Mouse (Mus musculus): ENCODE data around the gene Cdc42. TPM values are rescaled to one million over a fixed set of nuclear protein-coding genes. Genes with fewer than 3 reads are reported as not detected.

Gene Cdc42
- polyA plus RNA-seq, 1 experiment from 2014 or later: 940 TPM

DNA sequence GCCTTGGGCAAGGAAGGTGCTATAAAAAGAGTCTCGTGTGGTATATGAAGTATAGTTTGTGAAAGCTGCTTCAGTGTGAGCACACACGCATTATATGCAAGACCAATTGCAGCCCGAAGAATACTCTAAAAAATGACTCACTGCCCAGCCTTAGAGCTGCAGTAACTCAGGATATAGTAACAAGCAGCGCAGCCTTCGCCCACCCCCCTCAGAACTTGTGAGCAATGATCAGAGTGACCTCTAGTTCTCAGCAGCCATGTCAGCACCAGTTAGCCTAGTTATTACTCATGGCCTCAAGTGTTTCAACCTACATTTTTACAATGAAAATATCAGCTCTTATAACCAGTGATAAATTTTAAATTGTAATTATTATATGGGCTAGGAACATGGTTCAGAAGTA, 21.1 kb downstream of the Cdc42 start:
- H3K4me1 ChIP-seq: peaks cover 7% of the 10 kb centered on the region; the same call in 1 of the 2 replicates
- H3K27me3 ChIP-seq (replicated peaks): no peaks in the 10 kb centered on the region
- no peak for ATAC-seq (replicated peaks)
- no peak overlapping the region for H3K4me3 ChIP-seq
- no peaks in the 10 kb centered on the region for H3K9me3 ChIP-seq
- H3K9ac ChIP-seq: no peak overlapping the region
- WGBS: 91% methylated on average over 5 of the region's 5 CpGs
- H3K36me3 ChIP-seq (replicated peaks): peaks cover 10% of the 10 kb centered on the region
- H3K4me2 ChIP-seq: no peak overlapping the region
- no peak overlapping the region for H3K27ac ChIP-seq

DNA sequence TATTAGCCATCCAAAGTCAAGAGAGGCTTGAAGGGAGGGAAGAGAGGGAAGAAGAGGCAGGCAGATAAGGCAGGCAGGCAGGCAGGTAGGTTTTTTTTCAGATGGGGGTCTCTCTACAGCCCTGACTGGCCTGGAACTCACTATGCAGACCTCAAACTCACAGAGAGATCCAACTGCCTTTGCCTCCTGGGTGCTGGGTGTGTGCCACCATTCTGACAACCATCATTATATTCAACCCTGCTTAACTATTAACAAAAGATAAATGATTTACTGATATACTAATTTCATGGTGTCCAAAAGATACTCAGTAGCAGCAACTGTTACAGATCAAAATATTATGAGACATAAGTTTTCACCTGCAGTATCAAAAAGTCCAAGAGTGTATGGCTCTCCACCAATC, 25.5 kb downstream of the Cdc42 start:
- H3K36me3 ChIP-seq (replicated peaks): peaks cover 26% of the 10 kb centered on the region
- no peak overlapping the region for H3K4me3 ChIP-seq
- ATAC-seq (replicated peaks): no peak
- H3K9ac ChIP-seq: no peak overlapping the region
- H3K27me3 ChIP-seq (replicated peaks): no peaks in the 10 kb centered on the region
- H3K4me1 ChIP-seq: 0 out of 2 replicates have a peak, but pooled peaks cover 2% of the 10 kb centered on the region
- H3K4me2 ChIP-seq: no peak overlapping the region
- no peak overlapping the region for H3K27ac ChIP-seq
- H3K9me3 ChIP-seq: no peaks in the 10 kb centered on the region

DNA sequence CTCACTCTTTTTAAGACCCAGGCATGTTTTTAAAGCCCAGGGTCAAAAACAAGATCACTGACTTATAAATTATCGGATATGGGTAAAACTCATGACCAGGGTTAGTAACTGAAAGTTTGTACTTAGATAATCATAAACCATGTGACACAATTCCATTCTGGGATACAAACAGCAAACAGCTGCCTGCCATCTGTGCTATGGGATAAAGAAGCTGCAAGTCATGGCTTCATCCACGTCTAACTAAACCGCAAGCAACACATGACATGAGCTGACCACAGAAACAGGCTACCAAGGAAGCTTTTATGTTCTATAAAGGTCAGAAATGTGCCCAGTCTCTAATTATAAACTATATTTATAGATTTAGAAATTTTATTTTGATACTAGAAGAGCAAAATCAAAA, 31.0 kb downstream of the Cdc42 start:
- 91% methylated on average over 3 of the region's 3 CpGs for WGBS
- H3K4me1 ChIP-seq: no peaks in the 10 kb centered on the region
- no peak overlapping the region for H3K4me2 ChIP-seq
- H3K4me3 ChIP-seq: no peak overlapping the region
- ATAC-seq (replicated peaks): no peak
- no peaks in the 10 kb centered on the region for H3K9me3 ChIP-seq
- H3K36me3 ChIP-seq (replicated peaks): peaks cover 21% of the 10 kb centered on the region
- no peak overlapping the region for H3K27ac ChIP-seq
- no peaks in the 10 kb centered on the region for H3K27me3 ChIP-seq (replicated peaks)
- H3K9ac ChIP-seq: no peak overlapping the region

DNA sequence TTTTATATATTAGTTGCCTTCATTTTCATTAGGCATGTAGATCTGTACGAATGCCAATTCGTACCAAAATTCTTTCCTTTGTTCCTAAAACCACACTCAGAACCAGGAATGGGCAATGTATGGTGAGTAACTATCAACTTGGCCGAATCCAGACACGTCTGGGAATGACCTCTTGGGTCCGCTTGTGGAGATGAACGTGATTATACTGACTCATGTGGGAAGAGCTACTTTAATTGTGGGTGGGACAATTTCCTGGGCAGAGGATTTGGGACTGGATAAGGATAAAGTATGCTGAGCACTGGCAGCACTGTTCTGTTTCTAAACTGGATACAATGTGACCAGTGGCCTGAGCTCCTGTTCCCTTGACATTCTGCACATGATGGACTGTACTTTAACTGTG, 32.6 kb downstream of the Cdc42 start:
- no peak overlapping the region for H3K27ac ChIP-seq

DNA sequence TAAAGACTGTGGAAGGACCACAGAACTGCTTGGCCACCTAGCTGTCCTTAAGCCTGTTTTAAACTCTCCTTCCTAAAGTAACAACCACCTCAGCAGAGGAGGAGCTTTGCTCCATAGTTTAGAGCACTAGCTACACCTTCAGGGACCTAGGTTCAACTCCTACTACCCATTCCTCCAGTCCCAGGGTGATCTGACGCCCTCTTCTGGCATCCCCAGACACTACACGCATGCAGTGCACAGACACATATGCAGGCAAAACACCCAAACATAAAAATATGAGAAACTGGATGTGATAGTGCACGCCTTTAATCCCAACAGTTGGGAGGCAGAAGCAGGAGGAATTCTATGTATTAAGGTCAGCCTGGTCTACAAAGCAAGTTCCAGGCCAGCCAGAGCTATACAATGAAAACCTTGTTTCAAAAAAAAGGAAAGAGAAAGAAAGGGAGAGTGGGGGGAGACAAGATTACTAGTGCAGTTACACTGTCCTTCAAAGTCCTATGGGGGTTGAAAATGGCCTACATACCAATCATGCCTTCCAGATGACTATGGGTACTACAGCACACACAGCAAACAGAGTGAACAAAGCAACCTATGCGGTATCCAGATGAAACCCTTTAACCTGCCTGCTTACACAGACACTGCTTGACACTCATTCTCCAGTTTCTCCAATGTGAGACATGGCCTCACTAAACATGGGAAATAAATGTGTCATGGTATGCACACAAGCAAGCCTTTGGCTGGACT, 41.3 kb downstream of the Cdc42 start:
- Histone ChIP-seq H3K36me3 (replicated peaks) (peaks cover 14% of the 10 kb centered on the region; the same call in 1 of the 2 replicates), H3K4me3 (no peak overlapping the region), H3K27me3 (replicated peaks) (no peaks in the 10 kb centered on the region), H3K4me2 (no peak overlapping the region), H3K4me1 (no peaks in the 10 kb centered on the region), H3K9me3 (no peaks in the 10 kb centered on the region), H3K9ac (no peak overlapping the region), H3K27ac (no peak overlapping the region)
- 85% methylated on average over 4 of the region's 4 CpGs for WGBS
- no peak for ATAC-seq (replicated peaks)

More for the DNA sequence above, 32.6 kb downstream of the Cdc42 start:
- H3K4me3 ChIP-seq: no peak overlapping the region
- no peak for ATAC-seq (replicated peaks)
- H3K4me2 ChIP-seq: no peak overlapping the region
- no peaks in the 10 kb centered on the region for H3K4me1 ChIP-seq
- H3K36me3 ChIP-seq (replicated peaks): peaks cover 29% of the 10 kb centered on the region
- no peak overlapping the region for H3K9ac ChIP-seq
- H3K27me3 ChIP-seq (replicated peaks): no peaks in the 10 kb centered on the region
- no peaks in the 10 kb centered on the region for H3K9me3 ChIP-seq
- 85% methylated on average over 6 of the region's 6 CpGs for WGBS

DNA sequence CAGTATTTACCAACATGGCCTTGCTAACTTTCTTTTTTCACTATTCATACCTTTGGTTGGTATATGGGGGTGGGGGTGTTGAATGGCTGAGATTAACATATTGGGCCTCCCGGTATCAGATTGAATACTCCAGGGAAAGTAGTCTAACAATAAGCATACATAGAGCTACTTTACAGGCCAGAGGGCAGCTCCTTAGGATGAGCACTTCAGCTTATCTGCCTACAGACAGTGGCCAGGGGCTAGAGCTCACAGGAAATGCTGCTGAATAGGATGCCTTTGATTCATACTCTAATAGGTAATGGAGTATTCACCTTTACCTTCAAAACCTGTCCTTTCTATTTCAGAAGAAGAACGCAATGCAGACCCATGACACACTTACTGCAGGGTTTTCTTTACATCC, 42.5 kb downstream of the Cdc42 start:
- Histone ChIP-seq H3K4me3 (no peak overlapping the region), H3K9me3 (no peaks in the 10 kb centered on the region), H3K36me3 (replicated peaks) (peaks cover 9% of the 10 kb centered on the region; the same call in 1 of the 2 replicates), H3K4me2 (no peak overlapping the region), H3K27me3 (replicated peaks) (no peaks in the 10 kb centered on the region), H3K27ac (no peak overlapping the region), H3K4me1 (no peaks in the 10 kb centered on the region), H3K9ac (no peak overlapping the region)
- ATAC-seq (replicated peaks): 0 out of 2 replicates have a peak, but pooled peaks have one; percentile 12
- 77% methylated on average over 2 of the region's 2 CpGs for WGBS

DNA sequence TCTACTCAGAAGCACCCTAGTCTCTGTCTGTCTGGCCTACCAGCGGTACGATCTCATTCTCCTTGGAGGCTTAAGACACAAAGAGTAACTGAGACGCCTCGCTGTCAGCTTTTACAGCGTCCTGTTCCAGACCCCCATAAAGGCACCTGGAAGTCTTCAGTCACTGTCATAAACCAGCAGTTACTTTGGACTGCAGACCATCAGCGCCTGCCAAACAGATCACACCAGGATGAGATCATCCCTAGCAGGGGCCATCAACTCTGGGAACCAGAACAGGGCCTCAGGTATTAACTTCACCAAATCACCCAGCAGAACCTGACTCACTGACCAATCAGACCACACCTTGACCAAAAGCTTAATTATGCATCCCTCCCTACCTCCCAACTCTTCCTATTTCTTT, 43.0 kb downstream of the Cdc42 start:
- Histone ChIP-seq H3K27me3 (replicated peaks) (no peaks in the 10 kb centered on the region), H3K9me3 (no peaks in the 10 kb centered on the region), H3K4me2 (no peak overlapping the region), H3K27ac (no peak overlapping the region), H3K9ac (no peak overlapping the region), H3K36me3 (replicated peaks) (peaks cover 7% of the 10 kb centered on the region; the same call in 1 of the 2 replicates), H3K4me3 (no peak overlapping the region), H3K4me1 (no peaks in the 10 kb centered on the region)
- no peak for ATAC-seq (replicated peaks)
- 78% methylated on average over 6 of the region's 6 CpGs for WGBS

DNA sequence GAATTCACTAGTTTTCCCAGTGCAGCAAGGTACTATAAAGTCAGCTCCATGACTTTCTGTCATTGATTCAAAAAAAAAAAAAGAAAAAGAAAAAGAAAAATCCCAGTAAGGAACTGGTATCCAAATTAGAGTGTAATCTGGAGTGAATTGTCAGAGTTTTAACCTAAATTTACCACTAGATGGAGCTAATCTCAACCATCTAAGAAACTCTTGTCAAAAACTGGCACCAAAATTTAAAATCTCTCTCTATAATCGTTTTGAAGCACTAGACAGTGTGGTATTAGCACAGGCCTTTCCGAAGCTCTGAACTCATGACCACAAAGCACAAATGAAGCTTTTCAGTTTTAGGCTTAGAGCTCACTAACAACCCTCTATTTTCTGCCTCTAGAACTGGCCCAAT, 44.0 kb downstream of the Cdc42 start:
- Histone ChIP-seq H3K9me3 (no peaks in the 10 kb centered on the region), H3K4me1 (no peaks in the 10 kb centered on the region), H3K4me3 (no peak overlapping the region), H3K27me3 (replicated peaks) (no peaks in the 10 kb centered on the region), H3K27ac (no peak overlapping the region), H3K9ac (no peak overlapping the region), H3K4me2 (no peak overlapping the region), H3K36me3 (replicated peaks) (no peaks in the 10 kb centered on the region)
- no peak for ATAC-seq (replicated peaks)
- WGBS: 53% methylated on average over 2 of the region's 2 CpGs

DNA sequence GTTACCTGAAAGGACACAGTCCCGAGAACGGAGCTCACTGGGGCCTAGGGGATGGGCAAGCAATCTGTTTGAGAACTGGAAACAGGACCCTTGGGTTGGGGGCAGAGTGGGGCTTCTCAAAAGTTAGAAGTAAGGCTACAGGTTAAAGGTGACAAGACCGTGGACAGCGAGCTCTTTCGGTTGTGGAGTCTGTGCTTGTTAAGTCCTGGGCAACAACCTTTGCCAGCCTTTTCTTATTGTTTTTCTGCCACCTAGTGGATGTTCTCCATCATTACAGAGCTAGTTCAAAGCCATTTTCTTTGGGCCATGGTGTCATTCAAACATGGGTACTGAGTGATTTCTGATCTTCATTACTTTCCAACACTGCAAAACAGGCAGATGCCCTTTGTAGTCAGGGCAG, 49.1 kb downstream of the Cdc42 start:
- WGBS: 47% methylated on average over 5 of the region's 5 CpGs
- no peak overlapping the region for H3K27ac ChIP-seq
- 0 out of 2 replicates have a peak, but pooled peaks cover 8% of the 10 kb centered on the region for H3K4me1 ChIP-seq
- no peak overlapping the region for H3K4me2 ChIP-seq
- H3K36me3 ChIP-seq (replicated peaks): no peaks in the 10 kb centered on the region
- H3K27me3 ChIP-seq (replicated peaks): no peaks in the 10 kb centered on the region
- no peaks in the 10 kb centered on the region for H3K9me3 ChIP-seq
- no peak overlapping the region for H3K9ac ChIP-seq
- no peak overlapping the region for H3K4me3 ChIP-seq
- ATAC-seq (replicated peaks): no peak

DNA sequence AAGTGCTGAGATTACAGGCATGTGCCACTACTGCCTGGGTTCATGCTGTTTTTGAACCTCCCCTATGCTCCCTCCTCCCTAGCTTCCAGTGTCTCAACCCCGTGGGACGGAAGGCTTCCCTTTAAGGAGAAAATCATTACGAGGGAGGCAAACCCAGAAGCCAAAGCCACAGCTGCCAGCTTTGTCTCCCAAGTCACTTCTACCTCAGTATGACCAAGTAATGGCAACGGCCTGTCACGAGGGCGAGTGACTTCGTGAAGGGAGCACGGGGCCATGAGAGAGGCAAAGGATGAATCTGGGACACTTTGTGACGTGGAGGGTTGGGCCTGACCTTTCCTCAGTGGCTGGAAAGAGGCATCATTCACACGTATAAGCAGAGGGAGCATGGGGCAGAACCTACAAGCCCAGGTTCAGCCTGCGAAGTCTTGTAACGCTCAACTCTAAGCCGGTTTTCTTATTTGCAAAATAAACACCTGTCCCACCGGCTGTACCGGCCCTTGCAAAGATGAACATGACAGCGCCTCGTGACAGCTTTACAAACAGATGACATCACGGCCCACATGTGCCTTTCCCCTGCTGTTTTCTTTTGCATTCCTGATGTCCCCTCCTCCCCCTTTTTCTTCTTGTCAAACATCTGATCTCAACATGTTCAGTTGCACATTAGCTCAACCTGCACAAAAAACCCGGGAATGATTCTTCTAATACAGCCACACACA, 50.4 kb downstream of the Cdc42 start:
- Histone ChIP-seq H3K9ac (no peak overlapping the region), H3K4me2 (no peak overlapping the region), H3K4me1 (0 out of 2 replicates have a peak, but pooled peaks cover 8% of the 10 kb centered on the region), H3K36me3 (replicated peaks) (no peaks in the 10 kb centered on the region), H3K9me3 (no peaks in the 10 kb centered on the region), H3K27ac (no peak overlapping the region), H3K4me3 (no peak overlapping the region), H3K27me3 (replicated peaks) (no peaks in the 10 kb centered on the region)
- no peak for ATAC-seq (replicated peaks)
- WGBS: 73% methylated on average over 19 of the region's 19 CpGs

DNA sequence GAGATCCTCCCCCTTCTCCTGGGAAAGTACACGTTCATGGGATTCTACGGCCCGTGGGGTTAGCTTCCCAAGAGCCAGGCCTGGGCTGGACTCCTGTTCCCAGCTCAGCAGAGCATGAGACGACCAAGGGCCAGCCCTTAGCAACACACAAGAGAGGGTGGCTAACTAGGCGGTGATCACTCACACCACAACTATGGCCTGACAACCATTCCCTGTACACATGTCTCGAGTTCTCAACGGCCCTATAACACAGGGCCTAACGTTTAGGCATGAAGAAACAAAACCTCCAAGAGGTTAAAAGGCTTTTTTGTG, 51.0 kb downstream of the Cdc42 start:
- Histone ChIP-seq H3K27ac (no peak overlapping the region), H3K36me3 (replicated peaks) (no peaks in the 10 kb centered on the region), H3K4me3 (no peak overlapping the region), H3K4me1 (0 out of 2 replicates have a peak, but pooled peaks cover 13% of the 10 kb centered on the region), H3K9me3 (no peaks in the 10 kb centered on the region), H3K27me3 (replicated peaks) (no peaks in the 10 kb centered on the region), H3K9ac (no peak overlapping the region), H3K4me2 (no peak overlapping the region)
- no peak for ATAC-seq (replicated peaks)
- 59% methylated on average over 8 of the region's 8 CpGs for WGBS

DNA sequence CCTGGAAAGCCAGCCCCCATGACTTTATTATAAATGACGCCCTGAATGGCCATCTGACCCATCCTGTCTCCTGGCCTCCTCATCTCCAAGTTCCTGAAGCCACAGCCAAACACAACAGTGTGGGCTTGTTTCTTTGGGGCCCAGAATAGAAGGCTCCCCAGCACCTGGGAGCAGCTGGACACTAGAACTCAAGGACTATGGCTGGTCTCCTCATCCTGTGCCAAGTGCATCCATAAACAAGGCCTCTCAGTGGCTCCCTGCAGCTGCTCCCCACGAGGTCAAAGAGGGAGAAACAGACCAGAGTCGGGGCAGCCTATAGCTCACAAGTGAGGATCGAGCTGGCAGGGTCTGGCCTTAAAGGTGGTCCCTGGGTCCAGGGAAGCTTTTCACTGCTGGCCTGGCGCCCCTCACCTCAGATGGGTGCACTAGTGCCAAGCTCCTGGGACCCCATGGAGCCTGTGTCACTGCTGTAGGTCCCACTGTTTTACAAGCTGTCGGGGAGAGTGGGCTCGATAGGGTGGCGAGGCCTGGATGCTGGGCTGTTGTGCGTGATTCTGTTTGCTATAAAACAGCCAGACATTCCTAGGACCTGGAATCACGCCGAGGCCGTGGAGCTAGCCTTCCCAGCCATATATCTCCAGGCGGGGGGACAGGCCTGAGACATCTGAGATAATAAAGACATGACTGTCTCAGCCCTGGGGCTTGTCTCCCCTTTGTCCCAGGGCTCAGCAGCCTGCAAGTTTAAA, 51.5 kb downstream of the Cdc42 start:
- Histone ChIP-seq H3K27me3 (replicated peaks) (no peaks in the 10 kb centered on the region), H3K9me3 (no peaks in the 10 kb centered on the region), H3K36me3 (replicated peaks) (no peaks in the 10 kb centered on the region), H3K27ac (no peak overlapping the region), H3K4me3 (no peak overlapping the region), H3K4me1 (0 out of 2 replicates have a peak, but pooled peaks cover 15% of the 10 kb centered on the region), H3K9ac (no peak overlapping the region), H3K4me2 (no peak overlapping the region)
- ATAC-seq (replicated peaks): no peak
- 64% methylated on average over 13 of the region's 13 CpGs for WGBS

Measured in midbrain, embryonic 15.5 days (tissue).